Mouse (Mus musculus): ENCODE measurements around the gene Mb. TPM values are rescaled to one million over a fixed set of nuclear protein-coding genes. Genes with fewer than 3 reads are reported as not detected.

The Mb gene
- total and polyA plus RNA-seq, 3 experiments, result not detected

GRCm38 (mm10) chr15:77072556-77073163 lies 22.2 kb upstream of the Mb start:
- Histone ChIP-seq H3K4me1 (ENCODE audit: control insufficient read depth in 1 of 2, insufficient read depth in 2 of 2, low read length in 2 of 2) (peaks cover 0 to 9% of the 10 kb centered on the region in 2 experiments; a peak in 2 of 4 replicates), H3K9ac (ENCODE audit: control insufficient read depth, low read depth, low read length, poor library complexity, severe bottlenecking) (no peak overlapping the region), H3K79me2 (ENCODE audit: control insufficient read depth, insufficient read depth, low read length, poor library complexity) (no peaks in the 10 kb centered on the region), H3K4me3 (ENCODE audit: control insufficient read depth in 1 of 2, insufficient read depth in 1 of 2, low read depth in 2 of 2, low read length in 2 of 2) (no peak overlapping the region), H3K27me3 (ENCODE audit: control insufficient read depth in 1 of 2, insufficient read depth in 2 of 2, low read length in 2 of 2) (no peaks in the 10 kb centered on the region; a peak in 1 of 4 replicates), H3K36me3 (ENCODE audit: control insufficient read depth in 1 of 2, insufficient read depth in 2 of 2, low read length in 2 of 2) (no peaks in the 10 kb centered on the region; a peak in 1 of 4 replicates), H3K27ac (ENCODE audit: control insufficient read depth, low read depth, low read length) (no peak overlapping the region), H3K9me3 (replicated peaks; ENCODE audit: insufficient read depth, low read length) (no peaks in the 10 kb centered on the region)
- TF ChIP-seq E2F4 (IDR thresholded peaks at IDR 0.05; ENCODE audit: borderline replicate concordance, low read depth, low read length), result no peak
- TF ChIP-seq MAX (IDR thresholded peaks at IDR 0.05; ENCODE audit: low read length), result no peak
- no peak for TF ChIP-seq TCF12 (IDR thresholded peaks at IDR 0.05; ENCODE audit: low read depth, low read length)
- no peak for TF ChIP-seq ZKSCAN1 (IDR thresholded peaks at IDR 0.05; ENCODE audit: low read depth, low read length)
- no peak for TF ChIP-seq CHD1 (IDR thresholded peaks at IDR 0.05; ENCODE audit: low read depth, low read length)
- TF ChIP-seq KAT2A (conservative IDR thresholded peaks at IDR 0.05; ENCODE audit: low read depth, low read length), result no peak
- DNase-seq (ENCODE audit: low read depth, low spot score), result no peak

GRCm38 (mm10) chr15:77071501-77071900 lies 21.0 kb upstream of the Mb start:
- Histone ChIP-seq H3K4me1 (ENCODE audit: control insufficient read depth in 1 of 2, insufficient read depth in 2 of 2, low read length in 2 of 2) (peaks cover 0 to 9% of the 10 kb centered on the region in 2 experiments; a peak in 2 of 4 replicates), H3K79me2 (ENCODE audit: control insufficient read depth, insufficient read depth, low read length, poor library complexity) (no peaks in the 10 kb centered on the region), H3K36me3 (ENCODE audit: control insufficient read depth in 1 of 2, insufficient read depth in 2 of 2, low read length in 2 of 2) (no peaks in the 10 kb centered on the region; a peak in 1 of 4 replicates), H3K9me3 (replicated peaks; ENCODE audit: insufficient read depth, low read length) (no peaks in the 10 kb centered on the region), H3K27me3 (ENCODE audit: control insufficient read depth in 1 of 2, insufficient read depth in 2 of 2, low read length in 2 of 2) (no peaks in the 10 kb centered on the region; a peak in 1 of 4 replicates), H3K27ac (ENCODE audit: control insufficient read depth, low read depth, low read length) (no peak overlapping the region), H3K4me3 (ENCODE audit: control insufficient read depth in 1 of 2, insufficient read depth in 1 of 2, low read depth in 2 of 2, low read length in 2 of 2) (no peak overlapping the region), H3K9ac (ENCODE audit: control insufficient read depth, low read depth, low read length, poor library complexity, severe bottlenecking) (no peak overlapping the region)
- TF ChIP-seq RCOR1 (IDR thresholded peaks at IDR 0.05; ENCODE audit: low read depth, low read length) (peak; percentile 97), EP300 (IDR thresholded peaks at IDR 0.05; ENCODE audit: low read depth in 1 of 2, low read length in 2 of 2) (peak; percentile 23 to 69; a peak in 2 of 4 replicates), ELF1 (IDR thresholded peaks at IDR 0.05; ENCODE audit: low read depth, low read length) (no peak), CTCF (IDR thresholded peaks at IDR 0.05 in 2 of 3, conservative IDR thresholded peaks at IDR 0.05 in 1 of 3; ENCODE audit: control insufficient read depth in 1 of 3, insufficient read depth in 1 of 3, low read depth in 2 of 3, low read length in 3 of 3, poor library complexity in 1 of 3, severe bottlenecking in 1 of 3) (peak in 2 of 3 experiments; percentile 32 to 35; a peak in 3 of 6 replicates), MXI1 (IDR thresholded peaks at IDR 0.05; ENCODE audit: low read depth, low read length) (no peak), MYC (IDR thresholded peaks at IDR 0.05; ENCODE audit: low read depth, low read length) (no peak), TAL1 (IDR thresholded peaks at IDR 0.05; ENCODE audit: low read length) (peak; percentile 53), MAFK (IDR thresholded peaks at IDR 0.05; ENCODE audit: borderline replicate concordance, low read depth, low read length) (peak; percentile 22; the same call in 1 of the 2 replicates), MYB (IDR thresholded peaks at IDR 0.05; ENCODE audit: low read depth, low read length) (no peak), TBP (IDR thresholded peaks at IDR 0.05; ENCODE audit: low read depth, low read length) (no peak), RAD21 (IDR thresholded peaks at IDR 0.05; ENCODE audit: low read depth, low read length) (no peak), SMC3 (IDR thresholded peaks at IDR 0.05; ENCODE audit: low read depth, low read length) (peak; percentile 33; the same call in 1 of the 2 replicates), GATA1 (IDR thresholded peaks at IDR 0.05; ENCODE audit: low read depth, low read length) (0 out of 2 replicates have a peak, but pooled peaks have one; percentile 32), TCF12 (IDR thresholded peaks at IDR 0.05; ENCODE audit: low read depth, low read length) (peak; percentile 70), MAX (IDR thresholded peaks at IDR 0.05; ENCODE audit: low read length) (no peak), ZC3H11A (IDR thresholded peaks at IDR 0.05; ENCODE audit: low read depth, low read length) (no peak), ETS1 (IDR thresholded peaks at IDR 0.05; ENCODE audit: low read depth, low read length) (peak; percentile 30; the same call in 1 of the 2 replicates)
- DNase-seq (ENCODE audit: low read depth, low spot score), result peak; percentile 63
